Mouse (Mus musculus): ENCODE data around the gene Dab2. TPM values are rescaled to one million over a fixed set of nuclear protein-coding genes. Genes with fewer than 3 reads are reported as not detected.

Gene Dab2
- polyA plus RNA-seq, 1 experiment from 2014 or later = 11.5 TPM

- Histone ChIP-seq H3K9ac (ENCODE audit: low read depth, low read length) (no peak overlapping the region), H3K4me2 (ENCODE audit: low read depth, low read length) (no peak overlapping the region), H3K36me3 (ENCODE audit: control insufficient read depth, insufficient read depth) (no peaks in the 10 kb centered on the region), H3K4me3 (ENCODE audit: low read depth, low read length) (no peak overlapping the region), H3K4me1 (ENCODE audit: control insufficient read depth, low read depth, low read length) (no peaks in the 10 kb centered on the region), H3K9me3 (replicated peaks; ENCODE audit: control insufficient read depth, low read length) (no peaks in the 10 kb centered on the region), H3K27me3 (ENCODE audit: control insufficient read depth, insufficient read depth, low read depth, low read length) (peaks cover 13% of the 10 kb centered on the region), H3K27ac (ENCODE audit: low read length) (no peak overlapping the region)
- ATAC-seq (ENCODE audit: low read depth) = no peak
- 28% methylated on average over 6 of the region's 6 CpGs for WGBS (ENCODE audit: insufficient replicate concordance)
Measured at GRCm38 (mm10) chr15:6384027-6384426, 84.4 kb downstream of the Dab2 start.

GRCm38 (mm10) chr15:6385241-6385640, 85.7 kb downstream of the Dab2 start:
- Histone ChIP-seq H3K27me3 (ENCODE audit: control insufficient read depth, insufficient read depth, low read depth, low read length) (peaks cover 13% of the 10 kb centered on the region), H3K9me3 (replicated peaks; ENCODE audit: control insufficient read depth, low read length) (no peaks in the 10 kb centered on the region), H3K36me3 (ENCODE audit: control insufficient read depth, insufficient read depth) (no peaks in the 10 kb centered on the region), H3K4me3 (ENCODE audit: low read depth, low read length) (no peak overlapping the region), H3K4me1 (ENCODE audit: control insufficient read depth, low read depth, low read length) (no peaks in the 10 kb centered on the region), H3K4me2 (ENCODE audit: low read depth, low read length) (no peak overlapping the region), H3K27ac (ENCODE audit: low read length) (no peak overlapping the region), H3K9ac (ENCODE audit: low read depth, low read length) (no peak overlapping the region)
- no peak for ATAC-seq (ENCODE audit: low read depth)
- 22% methylated on average over 1 of the region's 1 CpGs for WGBS (ENCODE audit: insufficient replicate concordance)

- no peak overlapping the region for H3K9ac ChIP-seq (ENCODE audit: low read depth, low read length)
- WGBS (ENCODE audit: insufficient replicate concordance) = 2% methylated on average over 49 of the region's 49 CpGs
- H3K4me2 ChIP-seq (ENCODE audit: low read depth, low read length) = peak overlapping the region; percentile 32
- H3K27me3 ChIP-seq (ENCODE audit: control insufficient read depth, insufficient read depth, low read depth, low read length) = peaks cover 13% of the 10 kb centered on the region
- peak overlapping the region; percentile 38 for H3K4me3 ChIP-seq (ENCODE audit: low read depth, low read length)
- H3K9me3 ChIP-seq (replicated peaks; ENCODE audit: control insufficient read depth, low read length) = no peaks in the 10 kb centered on the region
- peak; percentile 79 for ATAC-seq (ENCODE audit: low read depth)
- H3K36me3 ChIP-seq (ENCODE audit: control insufficient read depth, insufficient read depth) = no peaks in the 10 kb centered on the region
- no peak overlapping the region for H3K27ac ChIP-seq (ENCODE audit: low read length)
- no peaks in the 10 kb centered on the region for H3K4me1 ChIP-seq (ENCODE audit: control insufficient read depth, low read depth, low read length)
Measured at GRCm38 (mm10) chr15:6386159-6386951, 86.8 kb downstream of the Dab2 start.

- Histone ChIP-seq H3K27ac (ENCODE audit: low read length) (no peak overlapping the region), H3K9ac (ENCODE audit: low read depth, low read length) (no peak overlapping the region)
- WGBS (ENCODE audit: insufficient replicate concordance) = 13% methylated on average over 19 of the region's 19 CpGs
Measured at GRCm38 (mm10) chr15:6386961-6387728, 87.6 kb downstream of the Dab2 start.

GRCm38 (mm10) chr15:6387729-6388070, 88.1 kb downstream of the Dab2 start:
- Histone ChIP-seq H3K9ac (ENCODE audit: low read depth, low read length) (no peak overlapping the region), H3K27ac (ENCODE audit: low read length) (no peak overlapping the region), H3K4me2 (ENCODE audit: low read depth, low read length) (no peak overlapping the region)

More at GRCm38 (mm10) chr15:6386961-6387728, 87.6 kb downstream of the Dab2 start:
- H3K4me2 ChIP-seq (ENCODE audit: low read depth, low read length) = peak overlapping the region; percentile 32
- peaks cover 13% of the 10 kb centered on the region for H3K27me3 ChIP-seq (ENCODE audit: control insufficient read depth, insufficient read depth, low read depth, low read length)
- H3K4me3 ChIP-seq (ENCODE audit: low read depth, low read length) = peak overlapping the region; percentile 38
- H3K36me3 ChIP-seq (ENCODE audit: control insufficient read depth, insufficient read depth) = no peaks in the 10 kb centered on the region
- no peaks in the 10 kb centered on the region for H3K4me1 ChIP-seq (ENCODE audit: control insufficient read depth, low read depth, low read length)
- H3K9me3 ChIP-seq (replicated peaks; ENCODE audit: control insufficient read depth, low read length) = no peaks in the 10 kb centered on the region
- no peak for ATAC-seq (ENCODE audit: low read depth)

GRCm38 (mm10) chr15:6388146-6388545, 88.6 kb downstream of the Dab2 start:
- H3K9me3 ChIP-seq (replicated peaks; ENCODE audit: control insufficient read depth, low read length) = no peaks in the 10 kb centered on the region
- ATAC-seq (ENCODE audit: low read depth) = no peak
- H3K27me3 ChIP-seq (ENCODE audit: control insufficient read depth, insufficient read depth, low read depth, low read length) = peaks cover 13% of the 10 kb centered on the region
- no peak overlapping the region for H3K4me2 ChIP-seq (ENCODE audit: low read depth, low read length)
- H3K4me1 ChIP-seq (ENCODE audit: control insufficient read depth, low read depth, low read length) = no peaks in the 10 kb centered on the region
- WGBS (ENCODE audit: insufficient replicate concordance) = 35% methylated on average over 3 of the region's 3 CpGs
- H3K9ac ChIP-seq (ENCODE audit: low read depth, low read length) = no peak overlapping the region
- H3K27ac ChIP-seq (ENCODE audit: low read length) = no peak overlapping the region
- H3K4me3 ChIP-seq (ENCODE audit: low read depth, low read length) = peak overlapping the region; percentile 38; the same call in 1 of the 2 replicates
- no peaks in the 10 kb centered on the region for H3K36me3 ChIP-seq (ENCODE audit: control insufficient read depth, insufficient read depth)

More at GRCm38 (mm10) chr15:6387729-6388070, 88.1 kb downstream of the Dab2 start:
- WGBS (ENCODE audit: insufficient replicate concordance) = 28% methylated on average over 6 of the region's 6 CpGs
- Histone ChIP-seq H3K4me1 (ENCODE audit: control insufficient read depth, low read depth, low read length) (no peaks in the 10 kb centered on the region), H3K4me3 (ENCODE audit: low read depth, low read length) (peak overlapping the region; percentile 38; the same call in 1 of the 2 replicates), H3K36me3 (ENCODE audit: control insufficient read depth, insufficient read depth) (no peaks in the 10 kb centered on the region), H3K9me3 (replicated peaks; ENCODE audit: control insufficient read depth, low read length) (no peaks in the 10 kb centered on the region), H3K27me3 (ENCODE audit: control insufficient read depth, insufficient read depth, low read depth, low read length) (peaks cover 13% of the 10 kb centered on the region)
- ATAC-seq (ENCODE audit: low read depth) = no peak

GRCm38 (mm10) chr15:6388631-6389030, 89.0 kb downstream of the Dab2 start:
- Histone ChIP-seq H3K36me3 (ENCODE audit: control insufficient read depth, insufficient read depth) (no peaks in the 10 kb centered on the region), H3K4me1 (ENCODE audit: control insufficient read depth, low read depth, low read length) (no peaks in the 10 kb centered on the region), H3K27ac (ENCODE audit: low read length) (no peak overlapping the region), H3K4me2 (ENCODE audit: low read depth, low read length) (no peak overlapping the region; the same call in 1 of the 2 replicates), H3K9me3 (replicated peaks; ENCODE audit: control insufficient read depth, low read length) (no peaks in the 10 kb centered on the region), H3K4me3 (ENCODE audit: low read depth, low read length) (no peak overlapping the region), H3K27me3 (ENCODE audit: control insufficient read depth, insufficient read depth, low read depth, low read length) (peaks cover 13% of the 10 kb centered on the region), H3K9ac (ENCODE audit: low read depth, low read length) (no peak overlapping the region)
- no peak for ATAC-seq (ENCODE audit: low read depth)
- WGBS (ENCODE audit: insufficient replicate concordance) = 73% methylated on average over 7 of the region's 7 CpGs

GRCm38 (mm10) chr15:6390106-6390505, 90.5 kb downstream of the Dab2 start:
- no peaks in the 10 kb centered on the region for H3K9me3 ChIP-seq (replicated peaks; ENCODE audit: control insufficient read depth, low read length)
- H3K4me2 ChIP-seq (ENCODE audit: low read depth, low read length) = no peak overlapping the region
- 50% methylated on average over 4 of the region's 4 CpGs for WGBS (ENCODE audit: insufficient replicate concordance)
- no peaks in the 10 kb centered on the region for H3K4me1 ChIP-seq (ENCODE audit: control insufficient read depth, low read depth, low read length)
- no peak overlapping the region for H3K27ac ChIP-seq (ENCODE audit: low read length)
- H3K9ac ChIP-seq (ENCODE audit: low read depth, low read length) = no peak overlapping the region
- H3K27me3 ChIP-seq (ENCODE audit: control insufficient read depth, insufficient read depth, low read depth, low read length) = peaks cover 13% of the 10 kb centered on the region
- no peak for ATAC-seq (ENCODE audit: low read depth)
- no peaks in the 10 kb centered on the region for H3K36me3 ChIP-seq (ENCODE audit: control insufficient read depth, insufficient read depth)
- H3K4me3 ChIP-seq (ENCODE audit: low read depth, low read length) = no peak overlapping the region

- 17% methylated on average over 2 of the region's 2 CpGs for WGBS (ENCODE audit: insufficient replicate concordance)
- no peak overlapping the region for H3K4me2 ChIP-seq (ENCODE audit: low read depth, low read length)
- H3K27me3 ChIP-seq (ENCODE audit: control insufficient read depth, insufficient read depth, low read depth, low read length) = peaks cover 13% of the 10 kb centered on the region
- H3K9me3 ChIP-seq (replicated peaks; ENCODE audit: control insufficient read depth, low read length) = no peaks in the 10 kb centered on the region
- peak; percentile 37; the same call in 1 of the 2 replicates for ATAC-seq (ENCODE audit: low read depth)
- no peak overlapping the region for H3K27ac ChIP-seq (ENCODE audit: low read length)
- no peaks in the 10 kb centered on the region for H3K4me1 ChIP-seq (ENCODE audit: control insufficient read depth, low read depth, low read length)
- no peak overlapping the region for H3K4me3 ChIP-seq (ENCODE audit: low read depth, low read length)
- no peaks in the 10 kb centered on the region for H3K36me3 ChIP-seq (ENCODE audit: control insufficient read depth, insufficient read depth)
- H3K9ac ChIP-seq (ENCODE audit: low read depth, low read length) = no peak overlapping the region
Measured at GRCm38 (mm10) chr15:6390657-6391056, 91.1 kb downstream of the Dab2 start.

Measured in liver, embryonic 16.5 days (tissue).